Mouse (Mus musculus): ENCODE measurements around the gene Spc24. TPM values are rescaled to one million over a fixed set of nuclear protein-coding genes. Genes with fewer than 3 reads are reported as not detected.

Spc24 gene
- total and polyA plus RNA-seq, 3 experiments = 61.5 to 126 (median 116) TPM

- H3K4me1 ChIP-seq (ENCODE audit: insufficient read depth, low read depth, low read length) = peaks cover 4% of the 10 kb centered on the region; the same call in 1 of the 2 replicates
- ATAC-seq (ENCODE audit: extremely low read depth, insufficient number of reproducible peaks, low FRiP score, poor library complexity, severe bottlenecking) (no peak), DNase-seq (ENCODE audit: low spot score) (no peak)
- no peak for TF ChIP-seq POLR2AphosphoS5 (IDR thresholded peaks at IDR 0.05; ENCODE audit: insufficient replicate concordance, low read depth, low read length)
- no peak for TF ChIP-seq GATA1 (IDR thresholded peaks at IDR 0.05; ENCODE audit: borderline replicate concordance, low read length)
- no peak overlapping the region for H3K4me3 ChIP-seq (ENCODE audit: low read depth, low read length)
- no peaks in the 10 kb centered on the region for H3K9me3 ChIP-seq (replicated peaks)
- H3K36me3 ChIP-seq (replicated peaks) = peaks cover 75% of the 10 kb centered on the region
- no peaks in the 10 kb centered on the region for H3K27me3 ChIP-seq (ENCODE audit: insufficient read depth, low read length)
Measured at GRCm38 (mm10) chr9:21706586-21707265, 53.4 kb downstream of the Spc24 start.

GRCm38 (mm10) chr9:21706085-21706484 is 54.0 kb downstream of the Spc24 start:
- peaks cover 4% of the 10 kb centered on the region; the same call in 1 of the 2 replicates for H3K4me1 ChIP-seq (ENCODE audit: insufficient read depth, low read depth, low read length)
- no peaks in the 10 kb centered on the region for H3K27me3 ChIP-seq (ENCODE audit: insufficient read depth, low read length)
- H3K4me3 ChIP-seq (ENCODE audit: low read depth, low read length) = no peak overlapping the region
- TF ChIP-seq GATA2 (IDR thresholded peaks at IDR 0.05; ENCODE audit: borderline replicate concordance, low read depth, low read length) = no peak
- TF ChIP-seq POLR2AphosphoS5 (IDR thresholded peaks at IDR 0.05; ENCODE audit: insufficient replicate concordance, low read depth, low read length) = no peak
- DNase-seq (ENCODE audit: low spot score) (no peak), ATAC-seq (ENCODE audit: extremely low read depth, insufficient number of reproducible peaks, low FRiP score, poor library complexity, severe bottlenecking) (no peak)
- peaks cover 81% of the 10 kb centered on the region for H3K36me3 ChIP-seq (replicated peaks)
- H3K9me3 ChIP-seq (replicated peaks) = no peaks in the 10 kb centered on the region

Other genes starting within 250 kb of the Spc24 start
- gene AB124611, start 234.1 kb downstream of the Spc24 start, total RNA-seq (2014; fragmentation: Nextera tagmentation) = 1.1 and 2.9 TPM in 2 replicates
- 4.9 and 5.5 TPM in 2 replicates for gene AB124611, start 234.1 kb downstream of the Spc24 start, total RNA-seq (2017)
- 2.4 and 2.6 TPM in 2 replicates for gene AB124611, start 234.1 kb downstream of the Spc24 start, polyA plus RNA-seq (2012)
- gene Carm1, start 213.4 kb downstream of the Spc24 start, total RNA-seq (2014; fragmentation: Nextera tagmentation) = 71.9 and 79.5 TPM in 2 replicates
- 10.0 and 12.5 TPM in 2 replicates for gene Carm1, start 213.4 kb downstream of the Spc24 start, total RNA-seq (2017)
- gene Carm1, start 213.4 kb downstream of the Spc24 start, polyA plus RNA-seq (2012) = 143 and 160 TPM in 2 replicates
- 25.1 and 25.5 TPM in 2 replicates for gene Timm29, start 167.6 kb downstream of the Spc24 start, total RNA-seq (2014; fragmentation: Nextera tagmentation)
- 30.7 and 35.9 TPM in 2 replicates for gene Timm29, start 167.6 kb downstream of the Spc24 start, total RNA-seq (2017)
- gene Timm29, start 167.6 kb downstream of the Spc24 start, polyA plus RNA-seq (2012) = 18.3 and 20.0 TPM in 2 replicates
- 6.8 and 8.5 TPM in 2 replicates for gene Yipf2, start 167.5 kb downstream of the Spc24 start, total RNA-seq (2014; fragmentation: Nextera tagmentation)
- 13.2 and 19.0 TPM in 2 replicates for gene Yipf2, start 167.5 kb downstream of the Spc24 start, total RNA-seq (2017)
- 4.7 and 5.1 TPM in 2 replicates for gene Yipf2, start 167.5 kb downstream of the Spc24 start, polyA plus RNA-seq (2012)
- gene Smarca4, start 144.1 kb downstream of the Spc24 start, total RNA-seq (2014; fragmentation: Nextera tagmentation) = 85.6 and 96.4 TPM in 2 replicates
- gene Smarca4, start 144.1 kb downstream of the Spc24 start, total RNA-seq (2017) = 42.2 and 46.1 TPM in 2 replicates
- gene Smarca4, start 144.1 kb downstream of the Spc24 start, polyA plus RNA-seq (2012) = 220 and 247 TPM in 2 replicates
- gene Ldlr, start 36.8 kb downstream of the Spc24 start, total RNA-seq (2014; fragmentation: Nextera tagmentation) = 17.4 and 21.9 TPM in 2 replicates
- gene Ldlr, start 36.8 kb downstream of the Spc24 start, total RNA-seq (2017) = 52.1 and 55.9 TPM in 2 replicates
- 27.8 and 37.5 TPM in 2 replicates for gene Ldlr, start 36.8 kb downstream of the Spc24 start, polyA plus RNA-seq (2012)
- not detected in 2 replicates for gene Kank2, start 38.4 kb upstream of the Spc24 start, total RNA-seq (2014; fragmentation: Nextera tagmentation)
- gene Kank2, start 38.4 kb upstream of the Spc24 start, total RNA-seq (2017) = under 0.01 TPM in 2 replicates
- gene Kank2, start 38.4 kb upstream of the Spc24 start, polyA plus RNA-seq (2012) = not detected in 2 replicates
- not detected in 2 replicates for gene Angptl8, start 75.2 kb upstream of the Spc24 start, total RNA-seq (2014; fragmentation: Nextera tagmentation)
- gene Angptl8, start 75.2 kb upstream of the Spc24 start, total RNA-seq (2017) = not detected in 2 replicates
- gene Angptl8, start 75.2 kb upstream of the Spc24 start, polyA plus RNA-seq (2012) = not detected in 2 replicates
- gene Dock6, start 92.3 kb upstream of the Spc24 start, total RNA-seq (2014; fragmentation: Nextera tagmentation) = 12.7 and 16.8 TPM in 2 replicates
- 3.7 and 3.9 TPM in 2 replicates for gene Dock6, start 92.3 kb upstream of the Spc24 start, total RNA-seq (2017)
- 11.3 and 11.6 TPM in 2 replicates for gene Dock6, start 92.3 kb upstream of the Spc24 start, polyA plus RNA-seq (2012)
- 3.7 and 6.8 TPM in 2 replicates for gene Rab3d, start 157.9 kb upstream of the Spc24 start, total RNA-seq (2014; fragmentation: Nextera tagmentation)
- 7.0 TPM in 2 replicates for gene Rab3d, start 157.9 kb upstream of the Spc24 start, total RNA-seq (2017)
- gene Rab3d, start 157.9 kb upstream of the Spc24 start, polyA plus RNA-seq (2012) = 4.9 and 8.5 TPM in 2 replicates
- 1.8 and 3.8 TPM in 2 replicates for gene Ccdc159, start 167.2 kb upstream of the Spc24 start, total RNA-seq (2014; fragmentation: Nextera tagmentation)
- gene Ccdc159, start 167.2 kb upstream of the Spc24 start, total RNA-seq (2017) = 0.64 and 0.98 TPM in 2 replicates
- gene Ccdc159, start 167.2 kb upstream of the Spc24 start, polyA plus RNA-seq (2012) = 0.21 and 0.31 TPM in 2 replicates
- gene Tmem205, start 167.3 kb upstream of the Spc24 start, total RNA-seq (2014; fragmentation: Nextera tagmentation) = 12.8 and 17.6 TPM in 2 replicates
- gene Tmem205, start 167.3 kb upstream of the Spc24 start, total RNA-seq (2017) = 9.0 and 17.1 TPM in 2 replicates
- gene Tmem205, start 167.3 kb upstream of the Spc24 start, polyA plus RNA-seq (2012) = 11.3 and 15.9 TPM in 2 replicates
- gene Plppr2, start 176.7 kb upstream of the Spc24 start, total RNA-seq (2014; fragmentation: Nextera tagmentation) = 1.6 and 5.3 TPM in 2 replicates
- 0.41 and 0.44 TPM in 2 replicates for gene Plppr2, start 176.7 kb upstream of the Spc24 start, total RNA-seq (2017)
- gene Plppr2, start 176.7 kb upstream of the Spc24 start, polyA plus RNA-seq (2012) = 5.8 and 7.6 TPM in 2 replicates
- 11.8 and 12.4 TPM in 2 replicates for gene Swsap1, start 195.5 kb upstream of the Spc24 start, total RNA-seq (2014; fragmentation: Nextera tagmentation)
- 10.9 and 12.8 TPM in 2 replicates for gene Swsap1, start 195.5 kb upstream of the Spc24 start, total RNA-seq (2017)
- gene Swsap1, start 195.5 kb upstream of the Spc24 start, polyA plus RNA-seq (2012) = 12.6 and 14.5 TPM in 2 replicates
- gene Epor, start 203.2 kb upstream of the Spc24 start, total RNA-seq (2014; fragmentation: Nextera tagmentation) = 35.5 and 49.7 TPM in 2 replicates
- gene Epor, start 203.2 kb upstream of the Spc24 start, total RNA-seq (2017) = 14.4 and 21.9 TPM in 2 replicates
- 125 and 135 TPM in 2 replicates for gene Epor, start 203.2 kb upstream of the Spc24 start, polyA plus RNA-seq (2012)
- gene Rgl3, start 229.1 kb upstream of the Spc24 start, total RNA-seq (2014; fragmentation: Nextera tagmentation) = not detected in 2 replicates
- gene Rgl3, start 229.1 kb upstream of the Spc24 start, total RNA-seq (2017) = 0.05 TPM in 1 of 2 replicates, not detected in the other
- not detected in 2 replicates for gene Rgl3, start 229.1 kb upstream of the Spc24 start, polyA plus RNA-seq (2012)
- gene Ccdc151, start 242.3 kb upstream of the Spc24 start, total RNA-seq (2014; fragmentation: Nextera tagmentation) = not detected in 2 replicates
- 0.22 TPM in 1 of 2 replicates, not detected in the other for gene Ccdc151, start 242.3 kb upstream of the Spc24 start, total RNA-seq (2017)
- 0.07 and 0.08 TPM in 2 replicates for gene Ccdc151, start 242.3 kb upstream of the Spc24 start, polyA plus RNA-seq (2012)
- gene Prkcsh, start 242.5 kb upstream of the Spc24 start, total RNA-seq (2014; fragmentation: Nextera tagmentation) = 55.3 and 65.0 TPM in 2 replicates
- gene Prkcsh, start 242.5 kb upstream of the Spc24 start, total RNA-seq (2017) = 115 and 116 TPM in 2 replicates
- 159 and 167 TPM in 2 replicates for gene Prkcsh, start 242.5 kb upstream of the Spc24 start, polyA plus RNA-seq (2012)